Mouse (Mus musculus): ENCODE data around the gene Supt7l.

DNA sequence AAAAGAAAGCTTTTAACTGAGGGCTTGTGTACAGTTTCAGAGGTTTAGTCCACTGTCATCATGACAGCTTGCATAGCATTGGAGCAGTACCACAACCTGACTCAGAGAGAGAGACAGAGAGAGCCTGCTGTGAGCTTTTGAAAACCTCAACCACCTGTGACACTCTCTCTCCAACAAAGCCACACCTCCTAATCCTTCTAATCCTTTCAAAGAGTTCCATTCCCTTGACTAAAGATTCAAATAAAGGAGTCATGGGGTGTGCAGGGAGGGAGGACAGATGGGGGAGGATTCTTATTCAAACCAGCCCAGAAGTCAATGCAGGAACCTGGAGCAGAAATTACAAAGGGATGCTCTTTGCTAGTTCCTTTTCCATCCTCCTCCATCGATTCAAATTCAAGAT lies 35.6 kb downstream of the Supt7l start:
- TF ChIP-seq CTCF (IDR thresholded peaks at IDR 0.05; ENCODE audit: low read depth) = no peak
- no peak for TF ChIP-seq EP300 (IDR thresholded peaks at IDR 0.05; ENCODE audit: low read depth)

Data from liver, postnatal 0 days (tissue).